Mouse (Mus musculus) cerebellum, adult 2 months (tissue): ENCODE data around the gene Trmt2a. TPM values are rescaled to one million over a fixed set of nuclear protein-coding genes. Genes with fewer than 3 reads are reported as not detected.
A peak's percentile ranks its signal among the peaks of the same experiment; 100 is the strongest.

Experiments
- DNase-seq, 2 experiments: peaks; one replicate each; pipeline ENCODE4 v3.0.0; 2021
- H3K27ac ChIP-seq: fragments of 200-500 bp; 2 replicates; pipeline ENCODE4 v1.5.1; 2012; ENCODE audit warnings: low read length, control low read depth, inconsistent platforms; ENCODE audit not compliant: insufficient read depth
- H3K27me3 ChIP-seq: fragments of 200-500 bp; 2 replicates; pipeline ENCODE4 v1.6.1; 2012; ENCODE audit warnings: inconsistent platforms, mild to moderate bottlenecking, low read length, moderate library complexity; ENCODE audit not compliant: control insufficient read depth, insufficient read depth
- H3K4me1 ChIP-seq: fragments of 200-500 bp; 2 replicates; pipeline ENCODE4 v1.6.1; 2011; ENCODE audit warnings: low read length; ENCODE audit not compliant: control insufficient read depth, insufficient read depth
- H3K4me3 ChIP-seq: fragments of 200-500 bp; replicated peaks from 2 replicates; pipeline ENCODE3; 2011; ENCODE audit warnings: mild to moderate bottlenecking, low read depth, low read length, control low read depth; ENCODE audit not compliant: insufficient read depth
- CTCF ChIP-seq: fragments of 200-500 bp; IDR thresholded peaks from 2 replicates; pipeline ENCODE4 v1.5.1; 2011; ENCODE audit warnings: low read depth, mild to moderate bottlenecking, control low read depth, low read length, moderate library complexity, borderline replicate concordance; ENCODE audit not compliant: insufficient read depth
- POLR2A ChIP-seq: fragments of 200-500 bp; IDR thresholded peaks from 2 replicates; pipeline ENCODE4 v1.6.1; 2011; ENCODE audit warnings: low read length, control low read depth, borderline replicate concordance; ENCODE audit not compliant: insufficient read depth
- whole genome bisulfite sequencing: fragments of 180-500 bp; shearing (Covaris S2); methylation state at CpG from one replicate; pipeline ENCODE4 v1.1.7; 2018; 5-methylcytosine and 5-hydroxymethylcytosine counted together
- polyA plus RNA-seq: library from polyadenylated mRNA; depleted of rRNA; stranded (reverse); fragments of >200 nt; gene quantifications from 2 replicates; pipeline ENCODE4 v1.2.3, GENCODE M21; 2012

The Trmt2a gene
- polyA plus RNA-seq, 1 experiment = 96.0 TPM

DNA sequence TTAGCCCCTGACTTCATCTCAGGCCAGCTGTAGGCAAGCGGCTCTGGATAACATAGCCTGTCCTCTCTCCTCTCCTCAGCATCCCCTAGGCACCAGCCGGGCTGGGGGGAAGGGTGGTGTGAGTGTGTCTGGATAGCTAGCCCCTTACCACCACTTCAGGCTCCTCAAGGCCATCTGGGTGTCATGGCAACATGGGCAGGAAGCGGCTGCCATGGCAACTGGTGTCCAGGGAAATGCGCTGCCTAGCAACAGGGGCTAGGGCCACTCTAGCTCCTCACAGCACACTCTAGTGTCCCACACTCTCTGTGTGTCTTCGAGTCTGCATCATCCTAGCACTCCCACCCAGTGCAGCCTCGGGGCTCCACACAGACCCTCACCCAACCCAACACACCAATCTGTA lies 34.8 kb upstream of the Trmt2a start:
- Histone ChIP-seq H3K4me3 (no peak overlapping the region), H3K27ac (no peak overlapping the region), H3K4me1 (peaks cover 18% of the 10 kb centered on the region; the same call in 1 of the 2 replicates), H3K27me3 (no peaks in the 10 kb centered on the region)
- DNase-seq = no peak
- no peak for TF ChIP-seq POLR2A
- 42% methylated on average over 6 of the region's 6 CpGs for WGBS

DNA sequence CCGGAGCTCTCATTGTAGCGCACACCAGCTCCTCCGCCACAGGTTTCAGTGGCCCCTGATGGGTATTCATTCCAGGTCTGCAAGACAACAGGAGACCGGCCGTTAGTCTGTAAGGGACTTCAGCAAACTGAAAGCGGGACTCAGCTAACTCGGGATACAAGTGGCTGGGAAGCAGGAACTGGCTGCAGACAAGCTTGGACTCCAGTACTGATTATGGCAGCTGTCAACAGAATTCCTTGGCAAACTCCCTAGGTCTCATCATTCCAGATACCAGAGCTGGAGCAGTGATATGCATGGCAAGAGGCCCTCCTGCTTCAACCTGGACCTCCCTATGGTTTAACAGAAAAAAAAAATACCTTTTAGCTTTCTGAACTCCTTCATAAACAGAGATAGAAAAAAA lies 33.6 kb upstream of the Trmt2a start:
- Histone ChIP-seq H3K4me1 (peaks cover 18% of the 10 kb centered on the region; the same call in 1 of the 2 replicates), H3K4me3 (no peak overlapping the region), H3K27me3 (no peaks in the 10 kb centered on the region), H3K27ac (no peak overlapping the region)
- DNase-seq = no peak
- 25% methylated on average over 7 of the region's 7 CpGs for WGBS
- TF ChIP-seq POLR2A (no peak), CTCF (no peak)

DNA sequence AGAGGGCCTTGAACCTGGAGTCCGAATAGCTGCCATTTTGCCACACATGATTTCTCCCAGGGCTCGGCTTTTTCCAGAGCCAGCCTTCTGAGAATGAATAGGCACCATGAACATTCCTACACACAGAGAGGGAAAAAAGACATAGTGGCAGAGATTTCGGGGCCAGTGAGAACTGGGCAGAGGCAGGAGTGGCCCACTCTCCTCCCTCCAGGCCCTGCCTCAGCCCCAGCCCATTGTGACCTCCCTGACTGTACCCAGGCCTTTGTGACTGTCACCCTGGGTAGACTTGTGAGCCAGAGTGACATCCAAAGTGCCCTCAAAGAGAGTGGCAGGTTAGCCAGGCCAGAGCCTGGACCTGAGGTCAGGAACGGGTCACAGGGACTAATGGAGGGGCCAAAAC lies 30.9 kb upstream of the Trmt2a start, which contains the start of gene Ccdc188:
TSS of gene Ccdc188 (plus strand) at position 301 of the 400 bp plus-strand sequence.
- H3K27ac ChIP-seq = no peak within 1 kb of the TSS
- WGBS = 90% methylated on average over 4 of the region's 4 CpGs
- TF ChIP-seq CTCF = no peak
- H3K27me3 ChIP-seq = no peaks in the 10 kb centered on the region
- 0 out of 2 replicates have a peak, but pooled peaks cover 9% of the 10 kb centered on the region for H3K4me1 ChIP-seq
- H3K4me3 ChIP-seq = no peak within 1 kb of the TSS
- no peak for DNase-seq

DNA sequence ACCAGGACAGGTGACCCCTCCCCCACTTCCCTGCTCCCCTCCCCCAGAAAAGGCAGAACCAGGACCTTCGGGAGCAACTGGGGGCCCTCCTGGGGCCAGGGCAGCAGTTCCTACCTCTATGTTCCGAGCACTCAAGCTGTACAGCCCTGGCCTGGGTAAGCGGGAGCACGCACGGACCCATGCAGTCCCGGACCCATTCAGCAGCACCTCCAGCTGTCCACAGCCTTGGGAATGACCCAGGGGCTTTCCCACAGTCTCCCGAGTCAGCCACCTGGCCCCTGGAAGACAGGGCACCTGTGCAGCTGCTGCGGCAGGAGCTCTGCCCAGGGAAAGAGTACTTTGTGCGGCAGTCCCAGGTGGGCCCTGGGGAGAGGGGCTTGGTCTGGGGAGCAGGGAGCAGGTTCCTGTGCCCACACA lies 29.9 kb upstream of the Trmt2a start:
- TF ChIP-seq CTCF (no peak), POLR2A (no peak)
- Histone ChIP-seq H3K4me3 (no peak overlapping the region), H3K27me3 (no peaks in the 10 kb centered on the region), H3K4me1 (0 out of 2 replicates have a peak, but pooled peaks cover 8% of the 10 kb centered on the region), H3K27ac (no peak overlapping the region)
- WGBS = 72% methylated on average over 9 of the region's 9 CpGs
- DNase-seq = no peak

DNA sequence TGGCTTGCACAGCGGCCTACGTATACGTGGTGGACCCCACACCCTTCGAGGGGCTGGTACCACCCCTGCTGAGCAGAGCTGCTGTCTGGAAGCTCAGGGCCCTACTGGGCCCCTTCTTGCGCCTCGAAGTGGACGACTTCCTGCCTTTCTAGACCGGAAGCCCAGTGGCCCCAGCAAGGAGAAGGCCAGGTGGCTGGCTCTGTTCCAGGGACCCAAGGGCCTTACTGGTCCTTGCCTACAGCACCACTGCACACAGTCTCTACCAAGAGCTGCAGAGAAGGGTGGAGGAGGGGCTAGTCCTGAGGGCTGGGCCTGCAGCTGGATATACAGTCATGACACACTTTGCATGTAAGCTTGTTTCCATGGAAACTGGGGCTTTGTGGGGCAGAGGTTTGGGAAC lies 28.5 kb upstream of the Trmt2a start:
- Histone ChIP-seq H3K4me3 (no peak overlapping the region), H3K4me1 (no peaks in the 10 kb centered on the region), H3K27me3 (no peaks in the 10 kb centered on the region), H3K27ac (no peak overlapping the region)
- DNase-seq = peak in 1 of 2 experiments; percentile 27
- TF ChIP-seq CTCF = no peak
- 39% methylated on average over 8 of the region's 8 CpGs for WGBS

DNA sequence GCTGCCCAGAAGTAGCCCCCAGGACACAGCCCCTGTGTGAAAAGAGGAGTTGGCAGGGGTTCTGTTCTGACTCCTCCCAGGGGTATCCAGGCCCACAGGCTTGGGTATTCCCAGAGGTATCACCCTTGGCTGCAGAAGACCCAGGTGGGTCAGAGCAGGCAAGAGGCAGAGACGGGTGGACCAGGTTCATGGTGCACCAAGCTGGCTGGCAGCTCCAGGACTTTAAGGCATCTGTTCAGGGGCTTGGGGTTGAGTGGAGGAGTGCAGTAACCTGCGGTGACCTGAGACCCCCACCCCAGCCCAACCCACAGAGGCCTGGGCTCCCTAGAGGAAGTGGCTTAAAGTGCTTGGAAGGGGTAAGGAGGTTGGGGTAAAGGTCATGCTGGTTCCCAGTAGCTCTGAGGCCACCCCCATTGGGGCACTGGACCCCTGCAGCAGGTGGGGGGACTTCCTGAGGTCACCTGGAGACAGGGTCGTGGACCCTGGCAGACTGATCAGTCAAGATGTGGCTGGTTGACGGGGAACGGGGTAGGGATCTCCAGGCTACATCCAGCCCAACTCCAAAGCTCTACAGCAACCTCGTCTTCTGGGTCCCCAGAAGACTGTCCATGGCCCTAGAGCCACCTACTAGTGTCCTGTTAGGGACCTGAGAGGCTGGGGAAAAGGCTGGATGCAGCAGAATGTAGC lies 27.5 kb upstream of the Trmt2a start:
- no peak overlapping the region for H3K4me3 ChIP-seq
- 85% methylated on average over 6 of the region's 6 CpGs for WGBS

DNA sequence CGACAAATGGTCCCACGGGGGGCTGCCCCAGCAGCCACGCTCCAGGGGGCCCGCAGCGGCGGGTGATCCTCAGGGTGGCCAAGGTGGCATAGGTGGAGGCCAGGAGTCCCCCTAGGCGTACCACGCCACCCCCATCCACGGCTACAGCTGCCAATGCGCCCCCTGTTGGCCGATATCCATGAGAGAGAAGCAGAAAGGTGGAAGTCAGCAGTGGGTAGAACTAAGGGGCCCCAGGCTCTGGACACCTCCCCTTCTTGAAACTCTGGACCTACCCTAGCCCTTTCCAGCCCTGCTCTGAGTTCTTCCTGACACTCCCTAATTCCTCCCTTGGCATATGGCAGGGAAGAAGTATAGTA lies 27.0 kb upstream of the Trmt2a start:
- Histone ChIP-seq H3K4me3 (no peak overlapping the region), H3K4me1 (no peaks in the 10 kb centered on the region), H3K27ac (no peak overlapping the region), H3K27me3 (no peaks in the 10 kb centered on the region)
- TF ChIP-seq POLR2A = no peak
- TF ChIP-seq CTCF = peak; percentile 19; the same call in 1 of the 2 replicates
- no peak for DNase-seq
- 68% methylated on average over 11 of the region's 11 CpGs for WGBS

More for the DNA sequence above, 27.5 kb upstream of the Trmt2a start:
- TF ChIP-seq POLR2A (no peak), CTCF (no peak)
- DNase-seq = no peak
- Histone ChIP-seq H3K27ac (no peak overlapping the region), H3K27me3 (no peaks in the 10 kb centered on the region), H3K4me1 (no peaks in the 10 kb centered on the region)

DNA sequence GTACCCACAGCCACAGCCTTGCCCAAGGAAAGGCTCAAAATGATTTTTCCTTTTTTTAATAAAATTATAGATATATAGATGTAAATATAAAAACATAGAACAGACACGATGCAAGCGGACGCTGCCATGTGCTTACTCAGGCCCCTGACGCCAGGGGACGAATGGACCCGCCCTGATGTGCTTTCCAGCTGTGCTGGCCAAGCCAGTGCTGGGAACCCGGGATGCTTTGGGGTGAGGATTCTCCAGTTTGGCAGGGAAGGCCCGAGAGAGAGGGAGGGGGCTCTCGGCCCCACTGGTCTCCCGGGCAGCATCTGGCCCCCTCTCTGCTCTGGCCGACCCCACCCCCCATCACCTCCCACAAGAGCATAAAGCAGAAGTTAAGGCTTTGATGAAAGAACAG lies 26.3 kb upstream of the Trmt2a start:
- H3K27ac ChIP-seq = no peak overlapping the region
- WGBS = 69% methylated on average over 11 of the region's 11 CpGs
- H3K4me3 ChIP-seq = no peak overlapping the region
- no peaks in the 10 kb centered on the region for H3K27me3 ChIP-seq
- H3K4me1 ChIP-seq = peaks cover under 1% of the 10 kb centered on the region; the same call in 1 of the 2 replicates
- DNase-seq = no peak
- TF ChIP-seq POLR2A (no peak), CTCF (no peak)
